Mouse (Mus musculus): ENCODE data around the gene Slc12a8.

DNA sequence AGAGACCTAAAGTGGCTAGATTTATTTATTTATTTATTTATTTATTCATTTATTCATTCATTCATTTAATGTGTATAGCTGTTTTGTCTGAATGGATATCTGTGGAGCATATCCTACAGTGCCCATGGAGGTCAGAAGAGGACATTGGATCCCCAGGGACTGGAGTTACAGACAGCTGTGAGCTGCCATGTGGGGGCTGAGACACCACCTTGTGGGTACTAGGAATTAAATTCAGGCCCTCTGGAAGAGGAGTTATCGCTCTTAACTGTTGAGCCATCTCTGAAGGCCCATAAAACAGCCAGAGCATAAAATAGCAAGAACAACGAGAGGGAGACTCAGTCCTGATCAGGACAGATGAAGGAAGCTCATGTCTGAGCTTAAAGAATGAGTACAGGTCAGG lies 71.7 kb downstream of the Slc12a8 start:
- TF ChIP-seq CTCF (IDR thresholded peaks at IDR 0.05; ENCODE audit: low read depth): no peak
- no peak for TF ChIP-seq EP300 (optimal IDR thresholded peaks at IDR 0.05)
